20 mouse cellular contexts compared by ENCODE assay signal in the genomic region with DNA sequence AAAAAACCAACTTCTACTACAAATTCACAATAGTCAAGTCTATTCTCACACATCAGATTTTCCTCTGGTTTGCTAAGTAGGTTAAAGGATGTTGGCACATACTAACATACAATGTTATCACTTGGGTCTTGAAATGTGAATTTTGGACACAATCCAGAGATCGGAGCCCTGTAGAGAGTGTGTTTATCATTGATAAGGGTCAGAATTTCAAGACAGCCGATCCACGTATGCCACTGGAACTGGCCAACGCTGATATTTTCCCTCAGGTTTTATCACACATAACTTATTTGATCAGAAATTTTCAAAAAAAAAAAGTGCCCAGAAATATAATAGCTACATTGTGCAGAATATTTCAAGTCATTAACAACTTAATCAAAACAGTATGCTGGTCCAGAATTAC. TPM values are rescaled to one million over a fixed set of nuclear protein-coding genes. Genes with fewer than 3 reads are reported as not detected.
DNase-seq lines count a peak whose midpoint lies in the region; ATAC-seq and TF ChIP-seq lines count a peak whose summit lies in the region.
"Had no signal": no experiment of that assay in that cellular context is flagged by ENCODE, and none has a peak within 500 bp of the region (broad histone marks: within the 10 kb centered on the region; RNA-seq: fewer than 3 reads in every experiment).

No protein-coding gene starts in this region.

- no peak overlapping the region for H3K9ac ChIP-seq in liver, adult 2 months (ENCODE audit: low read depth, low read length)
- H3K9ac ChIP-seq: forebrain, postnatal 0 days; heart, embryonic 15.5 days; limb, embryonic 15.5 days had no signal

- DNase-seq in 416B (ENCODE audit: low read depth) = peak; percentile 68
- peak; percentile 68 for DNase-seq in c-Kit-positive CD71-positive TER-119-negative erythroid progenitor cells, embryonic 14.5 days (ENCODE audit: low read depth)
- peak; percentile 77 for DNase-seq in liver, adult 2 months (ENCODE audit: extremely low read depth, low read depth, low spot score)
- DNase-seq in adrenal gland, adult 18-20 months (ENCODE audit: low spot score in 2 of 2) = no peak
- no peak for DNase-seq in layer of hippocampus, adult 2 months (ENCODE audit: low spot score in 2 of 2)
- DNase-seq in frontal cortex, adult 2 months (ENCODE audit: extremely low spot score in 1 of 2, low spot score in 1 of 2) = no peak
- DNase-seq: cerebellum, postnatal 10 days; forebrain, postnatal 0 days; gastrocnemius, adult 2 months; heart, adult 11 months; kidney, postnatal 14 days; lung, postnatal 36 days; right cerebral cortex, postnatal 25 days; thymus, adult 18-20 months had no signal

- TF ChIP-seq CTCF in liver, adult 2 months (IDR thresholded peaks at IDR 0.05; ENCODE audit: low read depth, low read length) = no peak
- TF ChIP-seq CTCF in layer of hippocampus, adult 2 months (conservative IDR thresholded peaks at IDR 0.05) = no peak

- H3K27ac ChIP-seq in liver, adult 2 months (replicated peaks; ENCODE audit: insufficient read depth, low read depth, low read length) = no peak overlapping the region
- no peak overlapping the region for H3K27ac ChIP-seq in layer of hippocampus, adult 2 months
- H3K27ac ChIP-seq: embryonic facial prominence, embryonic 10.5 days; gastrocnemius, adult 2 months; heart, embryonic 15.5 days; hindbrain, embryonic 10.5 days; limb, embryonic 15.5 days had no signal

- no peak overlapping the region for H3K4me3 ChIP-seq in liver, adult 2 months (ENCODE audit: insufficient read depth, low read depth, low read length)
- no peak overlapping the region for H3K4me3 ChIP-seq in layer of hippocampus, adult 2 months
- H3K4me3 ChIP-seq: embryonic facial prominence, embryonic 10.5 days; gastrocnemius, adult 2 months; heart, embryonic 15.5 days; hindbrain, embryonic 10.5 days; limb, embryonic 15.5 days had no signal

- ATAC-seq in megakaryocyte progenitor cell, adult 5-6 weeks (replicated peaks; ENCODE audit: poor library complexity) = peak; percentile 64
- ATAC-seq: forebrain, postnatal 0 days; inflammation-experienced regulatory T-cells, adult 6 months had no signal

- no peaks in the 10 kb centered on the region for H3K27me3 ChIP-seq in liver, adult 2 months (ENCODE audit: control insufficient read depth, insufficient read depth, low read length)
- H3K27me3 ChIP-seq: heart, embryonic 15.5 days; limb, embryonic 15.5 days had no signal

- H3K36me3 ChIP-seq in liver, adult 2 months (ENCODE audit: control insufficient read depth, insufficient read depth, low read length) = no peaks in the 10 kb centered on the region
- H3K36me3 ChIP-seq: embryonic facial prominence, embryonic 10.5 days; heart, embryonic 15.5 days; hindbrain, embryonic 10.5 days; limb, embryonic 15.5 days had no signal

- no peak for TF ChIP-seq POLR2A in liver, adult 2 months (IDR thresholded peaks at IDR 0.05; ENCODE audit: extremely low read depth, insufficient read depth, low read length)

- H3K4me1 ChIP-seq in liver, adult 2 months (ENCODE audit: control insufficient read depth, insufficient read depth, low read length) = peaks cover 8% of the 10 kb centered on the region; the same call in 1 of the 2 replicates
- H3K4me1 ChIP-seq: embryonic facial prominence, embryonic 10.5 days; hindbrain, embryonic 10.5 days; limb, embryonic 15.5 days had no signal

- no peaks in the 10 kb centered on the region; the same call in 1 of the 2 replicates for H3K79me2 ChIP-seq in liver, adult 2 months (ENCODE audit: control insufficient read depth, insufficient read depth, low read length)

- whole genome bisulfite sequencing in liver, adult 2 months = 14% methylated on average over 4 of the region's 4 CpGs

RNA-seq across cellular contexts. Expression of a gene that starts 7.8 kb away (rescaled TPM):
- total RNA-seq in liver, adult 2 months (2014; rRNA removed) = 13.5 and 16.7 TPM in 2 replicates
- 6.2 and 6.6 TPM in 2 replicates for polyA plus RNA-seq in liver, adult 2 months (2012; rRNA removed)
- 9.3 and 10.8 TPM in 2 replicates for total RNA-seq in megakaryocyte progenitor cell, adult 5-6 weeks (2015)
- 3.6 and 5.2 TPM in 2 replicates for total RNA-seq in megakaryocyte progenitor cell, adult 5-6 weeks (2017)
- 10 to 100 TPM in 1 of 2 experiments, 1 to 10 TPM in 1; 4.9 to 13.8 TPM for total RNA-seq in adrenal gland, adult 18-20 months (2021)
- total RNA-seq in layer of hippocampus, adult 2 months (2021) = 1 to 10 TPM; 2.6 to 3.6 TPM
- 2.4 and 2.7 TPM in 2 replicates for polyA plus RNA-seq in frontal cortex, adult 2 months (2012; rRNA removed)

Comparison
In these comparisons a context has a peak if more than half of its experiments do, and no peak if none do; other contexts are left out.
1. DNase-seq: peak in 416B (single experiment), c-Kit-positive CD71-positive TER-119-negative erythroid progenitor cells, embryonic 14.5 days (single experiment) and liver, adult 2 months (single experiment); none in adrenal gland, adult 18-20 months (0 of 2), layer of hippocampus, adult 2 months (0 of 2) and frontal cortex, adult 2 months (0 of 2).